Mouse (Mus musculus): ENCODE results near the gene Ccdc70. TPM values are rescaled to one million over a fixed set of nuclear protein-coding genes. Genes with fewer than 3 reads are reported as not detected.
"Not testable (repeated sequence)": the region's sequence is repeated elsewhere in the genome, so short reads cannot be mapped to it uniquely, and the experiment has no call there.

Ccdc70 gene
- total RNA-seq (2021): not detected
- long read RNA-seq, experiment 1: 0 reads
- long read RNA-seq, experiment 2: 0 reads

GRCm38 (mm10) chr8:21969475-21969874 lies at the start of gene Ccdc70:
Gene Ccdc70 (plus strand): TSS chr8:21969775.
- DNase-seq (ENCODE audit: low spot score in 2 of 2): no peak

GRCm38 (mm10) chr8:21930754-21931153 lies 38.8 kb upstream of the Ccdc70 start:
- DNase-seq (ENCODE audit: low spot score in 2 of 2): not testable (repeated sequence)

- no peak for DNase-seq (ENCODE audit: low spot score in 2 of 2)
Observed at GRCm38 (mm10) chr8:21932610-21933009, 37.0 kb upstream of the Ccdc70 start, which contains the start of gene Defb15. Gene Defb15 (minus strand): TSS chr8:21932710.

DNA sequence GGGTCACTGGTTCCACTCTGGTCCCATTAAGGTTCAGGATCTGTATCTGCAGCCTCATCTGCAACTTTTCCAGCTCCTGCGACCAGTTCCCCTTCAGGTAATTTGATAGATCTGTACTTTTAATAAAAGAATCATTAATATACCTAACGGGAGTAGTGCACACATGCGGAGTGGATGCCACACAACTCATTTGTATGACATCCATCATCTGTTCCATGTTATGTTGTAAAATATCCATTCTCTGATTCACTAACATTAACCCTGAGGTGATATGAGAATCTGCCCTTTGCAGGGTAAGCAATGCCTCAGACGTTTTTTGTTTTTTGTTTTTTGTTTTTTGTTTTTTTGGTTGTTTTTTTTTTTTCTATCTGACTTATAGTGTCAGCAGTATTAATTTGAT lies 31.5 kb upstream of the Ccdc70 start, which contains the start of gene Defb35:
Gene Defb35, plus strand, starts transcription at position 301 of the 400 bp plus-strand sequence.
- DNase-seq (ENCODE audit: low spot score in 2 of 2): not testable (repeated sequence)

- DNase-seq (ENCODE audit: low spot score in 2 of 2): no peak
Observed at GRCm38 (mm10) chr8:21946462-21946861, 23.1 kb upstream of the Ccdc70 start, which contains the start of gene Defb13. Gene Defb13 (plus strand): TSS chr8:21946762.

- DNase-seq (ENCODE audit: low spot score in 2 of 2): no peak
Observed at GRCm38 (mm10) chr8:21947311-21948017, 22.1 kb upstream of the Ccdc70 start.

GRCm38 (mm10) chr8:21955321-21955720 lies 14.3 kb upstream of the Ccdc70 start:
- DNase-seq (ENCODE audit: low spot score in 2 of 2): peak; percentile 33

DNA sequence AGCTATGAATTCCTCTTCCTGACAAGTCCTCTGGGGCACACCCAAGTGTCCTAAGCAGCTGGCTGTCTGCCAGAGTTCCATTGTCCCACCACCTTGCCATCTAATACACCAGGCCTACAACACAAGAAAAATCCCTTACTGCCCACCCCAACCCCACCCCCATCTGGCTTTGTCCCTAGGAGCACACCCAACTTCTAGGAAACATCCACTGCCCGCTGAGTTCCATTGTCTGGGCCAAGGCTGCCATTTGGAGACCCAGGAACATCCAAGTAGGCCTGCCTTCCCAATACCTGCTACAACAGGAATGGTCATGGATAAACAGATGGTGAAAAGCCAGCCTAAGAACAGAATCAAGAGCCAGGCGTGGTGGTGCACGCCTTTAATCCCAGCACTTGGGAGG lies 13.2 kb upstream of the Ccdc70 start:
- DNase-seq (ENCODE audit: low spot score in 2 of 2): no peak

GRCm38 (mm10) chr8:21958414-21958813 lies 11.2 kb upstream of the Ccdc70 start, which contains the start of gene Fam90a1a:
Gene Fam90a1a (plus strand): TSS chr8:21958714.
- no peak for DNase-seq (ENCODE audit: low spot score in 2 of 2)

DNA sequence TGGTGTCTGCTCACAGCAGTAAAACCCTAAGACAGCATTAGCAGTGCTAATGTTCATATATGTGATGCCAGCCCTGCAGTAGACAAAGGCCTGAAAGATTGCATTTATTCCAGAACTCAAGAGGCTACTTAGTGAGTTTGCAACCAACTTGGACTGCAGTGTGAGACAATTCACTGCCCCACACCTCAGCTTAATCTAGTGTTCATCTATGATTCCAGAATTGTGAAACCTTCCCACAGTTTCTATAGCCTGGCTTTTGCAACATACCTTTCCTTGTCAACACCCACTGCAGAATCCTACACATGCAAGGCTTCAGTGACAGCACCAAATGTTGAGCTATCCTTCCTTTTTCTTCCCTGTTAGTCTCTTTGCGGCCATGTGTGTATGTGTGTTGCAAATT lies 2.9 kb upstream of the Ccdc70 start:
- no peak for DNase-seq (ENCODE audit: low spot score in 2 of 2)

DNA sequence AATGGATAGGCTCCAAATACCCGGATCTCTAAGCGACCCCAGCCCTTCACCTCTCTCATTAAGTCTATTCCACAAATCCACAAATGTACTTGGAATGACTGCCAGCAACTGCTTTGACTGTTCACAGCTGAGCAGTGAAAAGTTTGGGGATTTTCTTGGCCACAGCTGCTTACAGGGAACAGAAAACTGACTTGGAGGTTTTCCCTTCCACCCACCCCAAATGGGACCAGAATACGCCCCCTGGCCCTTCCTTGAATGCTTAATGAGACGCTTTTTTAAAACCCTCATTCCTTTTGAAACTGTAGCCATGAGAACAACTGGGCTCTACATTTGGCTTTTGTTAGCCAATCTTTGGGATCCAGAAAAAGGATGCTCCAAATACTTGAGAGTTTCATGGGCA lies 8.6 kb downstream of the Ccdc70 start:
- DNase-seq (ENCODE audit: low spot score in 2 of 2): no peak

- DNase-seq (ENCODE audit: low spot score in 2 of 2): no peak
Observed at GRCm38 (mm10) chr8:21981664-21982337, 12.2 kb downstream of the Ccdc70 start.

GRCm38 (mm10) chr8:21992184-21992583 lies 22.6 kb downstream of the Ccdc70 start:
- DNase-seq (ENCODE audit: low spot score in 2 of 2): peak in 1 of 2 experiments; percentile 17

DNA sequence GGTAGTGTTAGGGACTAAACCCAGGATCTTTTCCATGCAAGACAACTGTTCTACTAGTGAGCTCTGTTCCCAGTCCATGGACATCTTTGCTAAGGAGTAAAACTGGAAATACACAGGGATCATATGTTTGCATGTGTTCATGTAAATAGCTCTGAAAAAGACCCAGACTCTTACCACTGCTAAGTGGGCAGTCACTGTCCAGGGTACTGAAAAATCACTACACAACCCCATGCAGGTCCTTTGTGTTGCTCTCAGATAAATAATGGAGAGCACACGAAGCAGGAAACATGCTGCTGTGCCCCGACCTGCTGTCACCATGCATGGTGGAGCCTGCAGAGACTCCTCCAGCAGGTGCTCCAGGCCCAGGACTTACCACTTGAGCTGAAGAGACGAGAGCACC lies 25.6 kb downstream of the Ccdc70 start:
- no peak for DNase-seq (ENCODE audit: low spot score in 2 of 2)

GRCm38 (mm10) chr8:22004750-22005522 lies 35.4 kb downstream of the Ccdc70 start:
- DNase-seq (ENCODE audit: low spot score in 2 of 2): no peak

DNA sequence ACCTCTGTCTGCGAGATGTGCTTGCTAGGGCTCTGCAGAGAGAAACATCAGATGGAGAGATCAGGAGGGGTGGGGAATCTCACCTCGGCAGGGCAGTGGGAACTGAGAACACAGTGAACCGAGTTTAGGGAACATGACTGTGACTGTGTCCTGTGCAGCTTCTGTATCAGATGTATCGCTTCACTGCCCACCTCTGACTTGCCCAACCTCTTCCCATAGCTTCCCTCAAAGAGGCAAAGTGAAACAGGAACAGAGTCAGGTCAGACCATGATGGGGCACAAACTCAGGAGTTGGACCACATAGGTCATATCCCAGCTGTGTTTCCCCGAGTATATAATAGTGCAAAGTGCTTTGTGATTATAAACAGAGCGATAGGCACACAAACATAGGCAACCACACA lies 36.8 kb downstream of the Ccdc70 start:
- no peak for DNase-seq (ENCODE audit: low spot score in 2 of 2)

GRCm38 (mm10) chr8:22009403-22009802 lies 39.8 kb downstream of the Ccdc70 start:
- DNase-seq (ENCODE audit: low spot score in 2 of 2): no peak

GRCm38 (mm10) chr8:22013034-22013707 lies 43.6 kb downstream of the Ccdc70 start:
- DNase-seq (ENCODE audit: low spot score in 2 of 2): no peak

GRCm38 (mm10) chr8:22017731-22018130 lies 48.2 kb downstream of the Ccdc70 start:
- no peak for DNase-seq (ENCODE audit: low spot score in 2 of 2)

DNA sequence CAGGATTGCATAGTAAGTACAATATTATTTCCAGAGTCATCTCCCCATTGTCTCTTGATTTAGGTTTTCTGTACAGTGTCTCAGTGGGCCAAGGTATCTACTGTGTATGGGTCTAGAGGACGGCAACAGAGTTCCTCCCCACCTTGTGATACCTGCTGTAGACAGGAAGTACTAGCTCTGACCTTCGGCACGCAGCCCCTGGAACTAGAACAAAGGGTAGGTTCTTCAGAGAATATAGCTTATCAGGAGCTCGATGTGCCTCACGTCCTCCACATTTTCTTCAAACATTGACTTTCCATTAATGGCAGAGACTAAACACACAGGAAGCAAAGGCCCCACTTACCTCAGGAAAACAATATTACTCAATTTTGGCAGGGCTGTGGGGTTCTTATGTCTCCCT lies 49.9 kb downstream of the Ccdc70 start:
- DNase-seq (ENCODE audit: low spot score in 2 of 2): no peak

- DNase-seq (ENCODE audit: low spot score in 2 of 2): no peak
Observed at GRCm38 (mm10) chr8:22022244-22022643, 52.7 kb downstream of the Ccdc70 start.
